Mouse (Mus musculus) MN1 (cell line): ENCODE data around the gene Gmip.

Experiments
- DNase-seq: peaks from one replicate; pipeline ENCODE4 v3.0.0-alpha.2; 2016; ENCODE audit warnings: low spot score

Gene Gmip

GRCm38 (mm10) chr8:69808094-69808863 is at the start of gene Gmip:
TSS of gene Gmip (plus strand) at chr8:69808679.
- DNase-seq: peak; percentile 82

- DNase-seq: no peak
Observed at GRCm38 (mm10) chr8:69761814-69762445, 46.5 kb upstream of the Gmip start.

GRCm38 (mm10) chr8:69771221-69771620 is 37.3 kb upstream of the Gmip start:
- DNase-seq: no peak

- no peak for DNase-seq
Observed at GRCm38 (mm10) chr8:69772106-69772505, 36.4 kb upstream of the Gmip start.

- peak; percentile 99 for DNase-seq
Observed at GRCm38 (mm10) chr8:69774503-69775148, 33.9 kb upstream of the Gmip start, which contains the start of gene Gm20422. TSS of gene Gm20422 (minus strand) at chr8:69774886.

GRCm38 (mm10) chr8:69775149-69775534 is 33.3 kb upstream of the Gmip start:
- DNase-seq: no peak

GRCm38 (mm10) chr8:69777111-69777510 is 31.4 kb upstream of the Gmip start:
- DNase-seq: no peak

- no peak for DNase-seq
Observed at GRCm38 (mm10) chr8:69789105-69789504, 19.4 kb upstream of the Gmip start.

GRCm38 (mm10) chr8:69789731-69790130 is 18.7 kb upstream of the Gmip start:
- no peak for DNase-seq

GRCm38 (mm10) chr8:69790364-69790763 is 18.1 kb upstream of the Gmip start:
- DNase-seq: no peak

GRCm38 (mm10) chr8:69790773-69791367 is 17.6 kb upstream of the Gmip start, which contains the start of the genes Atp13a1 and Zfp866:
TSS of gene Atp13a1 (plus strand) at chr8:69791163.
TSS of gene Zfp866 (minus strand) at chr8:69791178.
- DNase-seq: peak; percentile 92

GRCm38 (mm10) chr8:69791415-69792068 is 16.9 kb upstream of the Gmip start:
- peak; percentile 51 for DNase-seq

- no peak for DNase-seq
Observed at GRCm38 (mm10) chr8:69793666-69794065, 14.8 kb upstream of the Gmip start.

- DNase-seq: no peak
Observed at GRCm38 (mm10) chr8:69794096-69794495, 14.4 kb upstream of the Gmip start.

GRCm38 (mm10) chr8:69794901-69795300 is 13.6 kb upstream of the Gmip start:
- no peak for DNase-seq

GRCm38 (mm10) chr8:69796721-69797345 is 11.6 kb upstream of the Gmip start:
- DNase-seq: no peak

- no peak for DNase-seq
Observed at GRCm38 (mm10) chr8:69797661-69798060, 10.8 kb upstream of the Gmip start.

- no peak for DNase-seq
Observed at GRCm38 (mm10) chr8:69799261-69799660, 9.2 kb upstream of the Gmip start.

- no peak for DNase-seq
Observed at GRCm38 (mm10) chr8:69799946-69800345, 8.5 kb upstream of the Gmip start.

GRCm38 (mm10) chr8:69801796-69802195 is 6.7 kb upstream of the Gmip start:
- no peak for DNase-seq

- DNase-seq: no peak
Observed at GRCm38 (mm10) chr8:69802216-69802615, 6.3 kb upstream of the Gmip start.
